Mouse (Mus musculus): ENCODE results near the gene Nfic. TPM values are rescaled to one million over a fixed set of nuclear protein-coding genes. Genes with fewer than 3 reads are reported as not detected.

Nfic gene
- polyA plus RNA-seq, 1 experiment from 2014 or later, result 139 TPM

DNA sequence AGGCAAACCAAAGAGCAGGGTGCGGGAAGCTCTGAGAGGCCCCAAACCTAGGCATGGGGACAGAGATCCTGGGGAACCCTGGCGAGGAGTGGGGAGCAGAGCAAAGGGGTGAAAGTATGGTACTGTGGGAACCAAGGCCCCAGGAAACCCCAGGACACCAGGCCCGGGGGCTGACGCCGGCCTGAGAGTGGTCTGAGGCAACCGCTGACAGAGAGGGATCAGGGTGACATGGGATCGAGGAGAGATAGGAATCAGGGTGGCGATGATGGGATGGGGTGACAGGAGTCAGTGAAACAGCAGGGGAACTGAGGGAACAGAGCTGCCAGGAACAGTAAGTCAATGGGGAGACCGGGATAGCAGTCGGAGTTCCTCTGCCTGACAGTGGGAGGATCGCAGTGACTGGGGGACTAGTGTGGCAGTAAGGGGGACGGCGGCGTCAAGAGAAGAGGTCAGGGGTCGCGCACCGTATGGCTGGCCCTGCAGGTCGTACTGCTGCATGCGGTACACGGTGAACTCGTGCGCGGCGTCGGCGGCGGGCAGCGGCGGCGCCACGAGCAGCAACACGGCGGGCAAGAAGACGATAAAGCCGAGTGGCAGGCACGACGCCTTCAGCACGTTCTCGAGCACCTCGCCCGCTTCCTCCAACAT, 40.3 kb upstream of the Nfic start:
- Histone ChIP-seq H3K27ac (replicated peaks) (peak overlapping the region; percentile 31; the same call in 1 of the 2 replicates), H3K9ac (peak overlapping the region; percentile 81), H3K36me3 (peaks cover 31% of the 10 kb centered on the region), H3K27me3 (no peaks in the 10 kb centered on the region), H3K4me1 (peaks cover 25% of the 10 kb centered on the region), H3K4me2 (replicated peaks) (peak overlapping the region; percentile 96), H3K4me3 (replicated peaks) (peak overlapping the region; percentile 74), H3K9me3 (replicated peaks) (no peaks in the 10 kb centered on the region)
- peak; percentile 13 for ATAC-seq (ENCODE audit: insufficient number of reproducible peaks, low FRiP score, low TSS enrichment, low read depth)
- WGBS, result 2% methylated on average over 41 of the region's 41 CpGs

- Histone ChIP-seq H3K4me3 (replicated peaks) (peak overlapping the region; percentile 74), H3K4me1 (peaks cover 25% of the 10 kb centered on the region), H3K4me2 (replicated peaks) (peak overlapping the region; percentile 96), H3K9me3 (replicated peaks) (no peaks in the 10 kb centered on the region), H3K27ac (replicated peaks) (no peak overlapping the region; the same call in 1 of the 2 replicates), H3K9ac (peak overlapping the region; percentile 81), H3K27me3 (no peaks in the 10 kb centered on the region), H3K36me3 (peaks cover 37% of the 10 kb centered on the region)
- 76% methylated on average over 6 of the region's 6 CpGs for WGBS
- no peak for ATAC-seq (ENCODE audit: insufficient number of reproducible peaks, low FRiP score, low TSS enrichment, low read depth)
Measured at GRCm38 (mm10) chr10:81495151-81495550, 39.7 kb upstream of the Nfic start.

DNA sequence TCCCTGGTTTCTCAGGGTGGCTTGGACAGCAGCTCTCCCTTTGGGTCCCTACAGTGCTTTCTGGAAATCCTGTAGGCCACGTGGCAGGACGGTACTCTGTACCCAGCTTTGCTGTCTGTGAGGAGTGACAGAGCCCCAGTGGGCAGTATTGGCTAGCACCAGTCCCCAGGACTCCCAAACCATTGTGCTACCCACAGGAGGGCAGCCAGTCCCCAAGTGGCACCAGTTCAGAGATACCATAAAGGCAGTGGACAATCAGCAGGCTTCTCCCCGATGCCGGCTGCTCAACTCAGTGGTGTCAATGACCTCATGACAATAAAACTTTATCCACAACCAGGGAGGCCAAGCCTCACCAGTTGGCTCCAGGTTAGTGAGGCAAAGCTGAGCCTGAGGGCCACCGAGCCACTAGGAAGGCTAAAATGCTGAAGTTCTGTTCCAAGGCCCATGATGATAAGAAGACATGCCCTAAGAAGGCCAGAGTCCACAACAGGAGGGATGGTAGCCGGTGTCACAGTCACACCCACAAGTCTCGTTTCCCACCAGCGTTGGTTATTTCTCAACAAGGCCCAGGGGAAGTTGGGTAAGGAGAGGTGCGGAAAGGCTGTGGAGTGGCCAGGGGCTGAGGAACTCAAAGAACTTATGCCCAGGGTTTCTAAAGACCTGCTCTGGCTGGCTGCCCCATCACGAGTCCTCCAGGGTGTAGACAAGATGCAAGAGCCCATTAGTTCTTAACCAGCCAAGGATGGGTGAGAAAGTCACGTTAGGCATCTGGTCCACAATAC, 39.0 kb upstream of the Nfic start:
- H3K9ac ChIP-seq, result no peak overlapping the region
- 85% methylated on average over 11 of the region's 11 CpGs for WGBS
- H3K4me2 ChIP-seq (replicated peaks), result peak overlapping the region; percentile 96
- H3K27me3 ChIP-seq, result no peaks in the 10 kb centered on the region
- peaks cover 44% of the 10 kb centered on the region for H3K36me3 ChIP-seq
- no peak for ATAC-seq (ENCODE audit: insufficient number of reproducible peaks, low FRiP score, low TSS enrichment, low read depth)
- peaks cover 25% of the 10 kb centered on the region for H3K4me1 ChIP-seq
- H3K27ac ChIP-seq (replicated peaks), result no peak overlapping the region
- H3K4me3 ChIP-seq (replicated peaks), result peak overlapping the region; percentile 74
- no peaks in the 10 kb centered on the region for H3K9me3 ChIP-seq (replicated peaks)

- H3K36me3 ChIP-seq, result peaks cover 50% of the 10 kb centered on the region
- no peaks in the 10 kb centered on the region for H3K9me3 ChIP-seq (replicated peaks)
- H3K9ac ChIP-seq, result no peak overlapping the region
- H3K27me3 ChIP-seq, result no peaks in the 10 kb centered on the region
- no peak overlapping the region for H3K4me2 ChIP-seq (replicated peaks)
- no peak overlapping the region for H3K27ac ChIP-seq (replicated peaks)
- ATAC-seq (ENCODE audit: insufficient number of reproducible peaks, low FRiP score, low TSS enrichment, low read depth), result no peak
- H3K4me3 ChIP-seq (replicated peaks), result no peak overlapping the region
- 83% methylated on average over 8 of the region's 8 CpGs for WGBS
- peaks cover 25% of the 10 kb centered on the region for H3K4me1 ChIP-seq
Measured at GRCm38 (mm10) chr10:81493601-81494220, 38.3 kb upstream of the Nfic start.

DNA sequence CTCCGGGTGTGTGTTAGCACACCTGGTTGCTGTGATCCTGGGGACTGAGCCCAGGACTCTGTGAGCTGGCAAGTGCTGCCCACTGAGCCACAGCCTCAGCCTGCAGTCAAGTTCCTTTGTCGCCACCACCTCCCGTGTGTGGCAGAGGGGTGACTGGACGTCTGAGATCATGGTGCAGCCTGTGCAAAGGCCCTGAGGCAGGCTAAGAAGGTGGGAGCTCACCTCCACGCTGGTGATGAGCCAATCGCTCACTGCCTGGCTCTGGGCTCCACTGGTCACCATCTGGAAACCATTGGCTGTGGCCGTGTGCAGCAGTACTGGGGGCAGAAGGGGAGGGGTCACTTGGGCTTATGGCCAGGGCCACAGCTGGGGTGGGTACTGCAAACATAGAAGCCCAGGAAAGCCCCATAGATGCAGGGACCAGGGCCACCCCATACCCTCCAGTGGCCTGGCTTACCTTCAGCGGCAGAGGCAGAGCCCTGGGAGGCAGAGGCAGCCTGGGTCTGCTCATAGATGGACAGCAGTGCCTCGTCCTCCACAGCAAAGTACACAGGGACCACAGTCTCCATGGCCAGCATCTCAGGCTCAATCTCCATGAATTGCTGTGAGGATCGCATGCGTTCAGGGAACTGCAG, 37.3 kb upstream of the Nfic start:
- no peaks in the 10 kb centered on the region for H3K27me3 ChIP-seq
- peaks cover 25% of the 10 kb centered on the region for H3K4me1 ChIP-seq
- no peak for ATAC-seq (ENCODE audit: insufficient number of reproducible peaks, low FRiP score, low TSS enrichment, low read depth)
- H3K4me3 ChIP-seq (replicated peaks), result no peak overlapping the region
- WGBS, result 73% methylated on average over 11 of the region's 11 CpGs
- no peaks in the 10 kb centered on the region for H3K9me3 ChIP-seq (replicated peaks)
- H3K9ac ChIP-seq, result no peak overlapping the region
- H3K27ac ChIP-seq (replicated peaks), result no peak overlapping the region
- H3K36me3 ChIP-seq, result peaks cover 60% of the 10 kb centered on the region
- no peak overlapping the region for H3K4me2 ChIP-seq (replicated peaks)

DNA sequence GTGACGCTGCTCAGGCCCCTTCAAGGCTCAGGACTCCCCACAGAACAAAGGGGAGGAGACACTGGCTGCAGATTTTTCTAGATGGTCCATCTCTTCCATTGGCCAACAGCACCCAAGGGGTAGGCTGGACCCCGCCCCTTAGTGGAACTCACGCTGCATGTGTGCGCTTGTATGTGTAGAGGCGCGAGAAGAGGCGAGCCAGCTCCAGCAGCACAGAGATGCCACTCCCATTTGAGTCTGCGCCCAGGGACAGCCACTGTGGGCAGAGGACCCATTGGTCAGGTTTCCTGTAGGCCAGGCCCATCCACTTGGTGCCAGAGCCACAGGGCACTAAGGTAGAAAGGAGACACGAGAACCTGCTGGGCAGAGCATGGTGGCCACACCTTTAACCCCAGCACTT, 35.6 kb upstream of the Nfic start:
- Histone ChIP-seq H3K4me3 (replicated peaks) (no peak overlapping the region), H3K27ac (replicated peaks) (no peak overlapping the region), H3K36me3 (peaks cover 77% of the 10 kb centered on the region), H3K4me1 (peaks cover 20% of the 10 kb centered on the region), H3K9ac (no peak overlapping the region), H3K27me3 (no peaks in the 10 kb centered on the region), H3K4me2 (replicated peaks) (no peak overlapping the region), H3K9me3 (replicated peaks) (no peaks in the 10 kb centered on the region)
- no peak for ATAC-seq (ENCODE audit: insufficient number of reproducible peaks, low FRiP score, low TSS enrichment, low read depth)
- WGBS, result 84% methylated on average over 9 of the region's 9 CpGs

- Histone ChIP-seq H3K9ac (no peak overlapping the region), H3K27me3 (no peaks in the 10 kb centered on the region), H3K9me3 (replicated peaks) (no peaks in the 10 kb centered on the region), H3K36me3 (peaks cover 78% of the 10 kb centered on the region), H3K4me2 (replicated peaks) (no peak overlapping the region), H3K27ac (replicated peaks) (no peak overlapping the region), H3K4me3 (replicated peaks) (no peak overlapping the region), H3K4me1 (peaks cover 13% of the 10 kb centered on the region)
- no peak for ATAC-seq (ENCODE audit: insufficient number of reproducible peaks, low FRiP score, low TSS enrichment, low read depth)
- WGBS, result 84% methylated on average over 14 of the region's 14 CpGs
Measured at GRCm38 (mm10) chr10:81489941-81490340, 34.5 kb upstream of the Nfic start.

DNA sequence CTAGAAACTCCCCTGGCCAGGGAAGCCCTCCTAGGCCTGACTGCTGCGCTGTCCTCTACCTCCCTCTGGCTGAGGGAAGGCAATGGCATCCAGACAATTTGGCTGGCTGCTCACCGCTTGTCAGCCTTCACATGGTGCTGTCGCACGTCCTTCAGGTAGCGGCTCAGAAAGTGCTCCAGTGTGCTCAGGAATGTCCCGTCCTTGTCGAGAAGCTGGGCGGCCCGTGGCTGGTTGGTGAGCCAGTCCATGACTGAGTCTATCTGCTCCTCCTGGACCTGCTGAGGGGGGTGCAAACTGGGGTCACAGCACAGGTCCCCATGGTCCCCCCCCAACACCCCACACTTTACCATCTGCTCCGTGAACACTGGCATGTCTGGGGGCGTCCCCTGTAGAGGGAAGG, 32.6 kb upstream of the Nfic start:
- Histone ChIP-seq H3K36me3 (peaks cover 71% of the 10 kb centered on the region), H3K4me3 (replicated peaks) (no peak overlapping the region), H3K9me3 (replicated peaks) (no peaks in the 10 kb centered on the region), H3K4me1 (no peaks in the 10 kb centered on the region), H3K4me2 (replicated peaks) (no peak overlapping the region), H3K27me3 (no peaks in the 10 kb centered on the region), H3K9ac (no peak overlapping the region), H3K27ac (replicated peaks) (no peak overlapping the region)
- no peak for ATAC-seq (ENCODE audit: insufficient number of reproducible peaks, low FRiP score, low TSS enrichment, low read depth)
- WGBS, result 85% methylated on average over 11 of the region's 11 CpGs

- H3K4me2 ChIP-seq (replicated peaks), result no peak overlapping the region
- peaks cover 9% of the 10 kb centered on the region for H3K27me3 ChIP-seq
- H3K27ac ChIP-seq (replicated peaks), result no peak overlapping the region
- H3K9ac ChIP-seq, result no peak overlapping the region
- H3K36me3 ChIP-seq, result peaks cover 55% of the 10 kb centered on the region
- H3K4me1 ChIP-seq, result peaks cover 14% of the 10 kb centered on the region
- no peak for ATAC-seq (ENCODE audit: insufficient number of reproducible peaks, low FRiP score, low TSS enrichment, low read depth)
- H3K9me3 ChIP-seq (replicated peaks), result no peaks in the 10 kb centered on the region
- no peak overlapping the region for H3K4me3 ChIP-seq (replicated peaks)
- WGBS, result 79% methylated on average over 10 of the region's 10 CpGs
Measured at GRCm38 (mm10) chr10:81486496-81486895, 31.1 kb upstream of the Nfic start.

- Histone ChIP-seq H3K27ac (replicated peaks) (no peak overlapping the region), H3K36me3 (peaks cover 46% of the 10 kb centered on the region), H3K9ac (no peak overlapping the region), H3K27me3 (peaks cover 19% of the 10 kb centered on the region), H3K4me2 (replicated peaks) (no peak overlapping the region), H3K9me3 (replicated peaks) (no peaks in the 10 kb centered on the region), H3K4me1 (peaks cover 15% of the 10 kb centered on the region), H3K4me3 (replicated peaks) (no peak overlapping the region)
- ATAC-seq (ENCODE audit: insufficient number of reproducible peaks, low FRiP score, low TSS enrichment, low read depth), result no peak
- 68% methylated on average over 7 of the region's 7 CpGs for WGBS
Measured at GRCm38 (mm10) chr10:81485479-81486018, 30.1 kb upstream of the Nfic start.

DNA sequence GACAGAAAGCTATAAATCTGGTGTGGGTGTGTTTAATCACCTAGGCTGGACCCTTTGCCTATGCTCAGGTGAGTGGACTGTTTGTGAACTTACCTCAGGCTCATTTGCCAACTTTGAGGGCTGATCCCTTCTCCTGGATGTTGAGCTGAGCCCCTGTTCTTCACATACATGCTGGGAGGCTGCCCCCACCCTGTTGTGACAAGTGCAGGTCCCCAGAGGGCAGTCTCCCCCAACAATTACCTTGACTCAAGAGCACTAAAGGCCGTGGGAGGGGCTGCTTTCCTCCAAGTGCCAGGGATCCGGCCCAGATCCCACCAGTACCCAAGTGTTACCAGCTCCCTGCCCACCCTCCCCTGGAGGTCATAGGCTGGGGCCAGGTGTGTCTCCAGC, 29.6 kb upstream of the Nfic start:
- H3K36me3 ChIP-seq, result peaks cover 41% of the 10 kb centered on the region
- H3K27me3 ChIP-seq, result peaks cover 24% of the 10 kb centered on the region
- peaks cover 15% of the 10 kb centered on the region for H3K4me1 ChIP-seq
- H3K4me2 ChIP-seq (replicated peaks), result no peak overlapping the region
- H3K9ac ChIP-seq, result no peak overlapping the region
- whole genome bisulfite sequencing, result 25% methylated on average over 2 of the region's 2 CpGs
- H3K4me3 ChIP-seq (replicated peaks), result no peak overlapping the region
- H3K9me3 ChIP-seq (replicated peaks), result no peaks in the 10 kb centered on the region
- no peak for ATAC-seq (ENCODE audit: insufficient number of reproducible peaks, low FRiP score, low TSS enrichment, low read depth)
- H3K27ac ChIP-seq (replicated peaks), result no peak overlapping the region

Measured in embryonic facial prominence, embryonic 15.5 days (tissue).